Mouse (Mus musculus) kidney, embryonic 16.5 days (tissue): ENCODE measurements around the gene Txndc5. TPM values are rescaled to one million over a fixed set of nuclear protein-coding genes. Genes with fewer than 3 reads are reported as not detected.

Experiments
- ATAC-seq: fragments of 200-750 bp; cut with Nextera tagmentation; 2 replicates; pipeline ENCODE4 v1.8.0; 2017; ENCODE audit warnings: moderate TSS enrichment; ENCODE audit not compliant: low FRiP score, low TSS enrichment
- H3K27ac ChIP-seq: fragments of 300-500 bp; sonication (generic); 2 replicates; pipeline ENCODE4 v1.5.1; 2014; ENCODE audit warnings: low read length
- H3K27me3 ChIP-seq: fragments of 300-500 bp; sonication (generic); 2 replicates; pipeline ENCODE4 v1.6.1; 2014; ENCODE audit warnings: low read length, control low read depth, mixed read lengths; ENCODE audit not compliant: insufficient read depth
- H3K36me3 ChIP-seq: fragments of 300-500 bp; sonication (generic); 2 replicates; pipeline ENCODE4 v1.6.1; 2014; ENCODE audit warnings: low read length, control low read depth, mixed read lengths; ENCODE audit not compliant: insufficient read depth
- H3K4me1 ChIP-seq: fragments of 300-500 bp; sonication (generic); 2 replicates; pipeline ENCODE4 v1.6.1; 2014; ENCODE audit warnings: low read length, control low read depth, mixed read lengths; ENCODE audit not compliant: insufficient read depth
- H3K4me2 ChIP-seq: fragments of 300-500 bp; sonication (generic); replicated peaks from 2 replicates; pipeline ENCODE4 v1.6.1; 2014; ENCODE audit warnings: low read depth, low read length
- H3K4me3 ChIP-seq: fragments of 300-500 bp; sonication (generic); 2 replicates; pipeline ENCODE4 v1.5.1; 2014; ENCODE audit warnings: mild to moderate bottlenecking, low read length
- H3K9ac ChIP-seq: fragments of 300-500 bp; sonication (generic); replicated peaks from 2 replicates; pipeline ENCODE4 v1.6.1; 2014; ENCODE audit warnings: low read length
- H3K9me3 ChIP-seq: fragments of 300-500 bp; sonication (generic); 2 replicates; pipeline ENCODE4 v1.6.1; 2016; ENCODE audit warnings: low read length, control low read depth
- WGBS: fragments of 180-500 bp; shearing (Covaris S2); extraction: QIAGEN DNeasy Blood & Tissue Kit; methylation state at CpG from one replicate; pipeline ENCODE4 v1.1.7; 2014; 5-methylcytosine and 5-hydroxymethylcytosine counted together
- polyA plus RNA-seq: library from polyadenylated mRNA; unstranded; fragments of >200 nt; fragmentation: Nextera tagmentation; extraction: Ambion mirVana; gene quantifications from 2 replicates; pipeline ENCODE4 v1.2.1, GENCODE M21; 2015

Txndc5 gene
- polyA plus RNA-seq, 1 experiment from 2014 or later: 313 TPM

- H3K4me2 ChIP-seq: no peak overlapping the region
- no peaks in the 10 kb centered on the region for H3K27me3 ChIP-seq
- no peak overlapping the region for H3K27ac ChIP-seq
- no peak overlapping the region for H3K9ac ChIP-seq
- 87% methylated on average over 2 of the region's 2 CpGs for WGBS
- peaks cover 69% of the 10 kb centered on the region for H3K36me3 ChIP-seq
- H3K4me1 ChIP-seq: peaks cover 7% of the 10 kb centered on the region; the same call in 1 of the 2 replicates
- no peaks in the 10 kb centered on the region for H3K9me3 ChIP-seq
- 0 out of 2 replicates have a peak, but pooled peaks have one; percentile 51 for ATAC-seq
- H3K4me3 ChIP-seq: no peak overlapping the region
These were observed 13.2 kb downstream of the Txndc5 start for GRCm38 (mm10) chr13:38515431-38515830.

GRCm38 (mm10) chr13:38513921-38514320 is 14.7 kb downstream of the Txndc5 start:
- Histone ChIP-seq H3K36me3 (peaks cover 69% of the 10 kb centered on the region), H3K4me3 (no peak overlapping the region), H3K4me2 (no peak overlapping the region), H3K4me1 (peaks cover 7% of the 10 kb centered on the region; the same call in 1 of the 2 replicates), H3K27me3 (no peaks in the 10 kb centered on the region), H3K9me3 (no peaks in the 10 kb centered on the region), H3K27ac (no peak overlapping the region), H3K9ac (no peak overlapping the region)
- 95% methylated on average over 7 of the region's 7 CpGs for WGBS
- no peak for ATAC-seq

GRCm38 (mm10) chr13:38511979-38512378 is 16.6 kb downstream of the Txndc5 start:
- H3K27me3 ChIP-seq: no peaks in the 10 kb centered on the region
- WGBS: 86% methylated on average over 10 of the region's 10 CpGs

GRCm38 (mm10) chr13:38509681-38510341 is 18.8 kb downstream of the Txndc5 start:
- Histone ChIP-seq H3K27me3 (no peaks in the 10 kb centered on the region), H3K9me3 (no peaks in the 10 kb centered on the region), H3K36me3 (peaks cover 81% of the 10 kb centered on the region), H3K4me2 (no peak overlapping the region), H3K27ac (no peak overlapping the region), H3K4me3 (no peak overlapping the region), H3K9ac (no peak overlapping the region), H3K4me1 (0 out of 2 replicates have a peak, but pooled peaks cover 3% of the 10 kb centered on the region)
- 86% methylated on average over 8 of the region's 8 CpGs for WGBS
- ATAC-seq: no peak

More at GRCm38 (mm10) chr13:38511979-38512378, 16.6 kb downstream of the Txndc5 start:
- Histone ChIP-seq H3K4me1 (peaks cover 7% of the 10 kb centered on the region; the same call in 1 of the 2 replicates), H3K36me3 (peaks cover 70% of the 10 kb centered on the region), H3K9me3 (no peaks in the 10 kb centered on the region), H3K4me2 (no peak overlapping the region), H3K9ac (no peak overlapping the region), H3K27ac (no peak overlapping the region), H3K4me3 (no peak overlapping the region)
- ATAC-seq: no peak

DNA sequence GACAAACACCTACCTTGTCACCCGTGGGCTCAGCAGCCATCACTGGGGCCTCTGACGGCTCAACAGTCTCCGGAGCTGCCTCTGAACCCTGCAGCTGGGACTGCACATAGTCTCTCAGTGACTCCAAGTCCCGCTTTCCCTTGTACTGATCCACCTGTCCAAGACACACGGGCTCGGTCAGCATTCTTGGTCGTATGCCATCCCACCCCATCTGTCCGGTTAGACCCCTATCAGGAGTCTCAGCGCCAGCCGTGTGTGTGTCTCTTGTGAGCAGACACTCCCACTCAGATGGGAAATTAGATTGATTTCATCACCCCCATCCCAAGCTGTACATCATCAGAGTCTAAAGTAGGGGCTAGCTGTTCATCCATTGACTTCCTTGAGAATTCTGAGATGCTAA is 21.7 kb downstream of the Txndc5 start:
- Histone ChIP-seq H3K36me3 (peaks cover 81% of the 10 kb centered on the region), H3K9me3 (no peaks in the 10 kb centered on the region), H3K4me1 (no peaks in the 10 kb centered on the region), H3K9ac (no peak overlapping the region), H3K4me2 (no peak overlapping the region), H3K27me3 (no peaks in the 10 kb centered on the region), H3K27ac (no peak overlapping the region), H3K4me3 (no peak overlapping the region)
- WGBS: 86% methylated on average over 10 of the region's 10 CpGs
- ATAC-seq: no peak

GRCm38 (mm10) chr13:38506320-38506719 is 22.3 kb downstream of the Txndc5 start:
- Histone ChIP-seq H3K36me3 (peaks cover 84% of the 10 kb centered on the region), H3K9me3 (no peaks in the 10 kb centered on the region), H3K4me3 (no peak overlapping the region), H3K27me3 (no peaks in the 10 kb centered on the region), H3K4me1 (no peaks in the 10 kb centered on the region), H3K9ac (no peak overlapping the region), H3K27ac (no peak overlapping the region), H3K4me2 (no peak overlapping the region)
- 84% methylated on average over 8 of the region's 8 CpGs for WGBS
- ATAC-seq: no peak

DNA sequence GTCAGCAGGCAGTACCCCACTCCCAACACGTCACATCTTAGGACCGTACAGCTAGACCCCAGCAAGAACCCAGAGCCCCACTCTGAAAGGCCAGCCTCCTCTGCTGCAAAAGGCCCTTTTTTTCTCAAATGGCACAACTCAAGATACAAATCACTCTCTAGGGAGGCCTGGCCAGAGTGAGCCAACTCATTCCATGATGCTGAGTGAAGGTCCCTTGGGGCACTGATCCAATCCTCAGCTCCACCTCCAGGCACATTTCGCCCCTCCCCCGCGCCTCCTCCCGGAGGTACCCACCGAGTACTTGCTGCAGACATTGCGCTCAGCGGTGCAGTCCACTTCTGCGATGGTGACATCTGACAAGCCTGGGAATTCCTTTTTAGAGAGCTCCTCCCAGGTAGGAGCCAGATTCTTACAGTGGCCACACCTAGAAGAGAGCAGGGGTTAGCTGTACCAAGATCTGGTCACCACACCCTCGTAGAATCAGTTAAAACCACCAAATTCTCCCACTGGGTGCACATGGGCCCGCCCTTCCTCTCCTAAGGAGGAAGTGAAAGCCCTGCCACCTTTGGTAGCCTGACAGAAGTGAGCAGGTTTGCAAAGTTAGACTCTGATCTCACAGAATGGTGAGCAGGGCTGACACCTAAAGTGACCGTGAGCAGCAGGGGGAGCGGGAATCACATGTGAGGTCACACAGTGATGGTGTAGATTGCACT is 25.3 kb downstream of the Txndc5 start:
- Histone ChIP-seq H3K27ac (no peak overlapping the region), H3K9me3 (no peaks in the 10 kb centered on the region), H3K4me3 (no peak overlapping the region), H3K4me1 (no peaks in the 10 kb centered on the region), H3K9ac (no peak overlapping the region), H3K27me3 (no peaks in the 10 kb centered on the region), H3K36me3 (peaks cover 89% of the 10 kb centered on the region), H3K4me2 (no peak overlapping the region)
- no peak for ATAC-seq
- 79% methylated on average over 14 of the region's 14 CpGs for WGBS

- H3K36me3 ChIP-seq: peaks cover 69% of the 10 kb centered on the region
These were observed 27.3 kb downstream of the Txndc5 start for GRCm38 (mm10) chr13:38501314-38501713.

GRCm38 (mm10) chr13:38496715-38497114 is 31.9 kb downstream of the Txndc5 start:
- H3K4me3 ChIP-seq: no peak overlapping the region
- no peaks in the 10 kb centered on the region for H3K27me3 ChIP-seq
- H3K4me2 ChIP-seq: no peak overlapping the region
- H3K4me1 ChIP-seq: no peaks in the 10 kb centered on the region
- H3K36me3 ChIP-seq: peaks cover 28% of the 10 kb centered on the region
- no peak overlapping the region for H3K27ac ChIP-seq
- WGBS: 46% methylated on average over 3 of the region's 3 CpGs
- no peaks in the 10 kb centered on the region for H3K9me3 ChIP-seq
- ATAC-seq: no peak
- no peak overlapping the region for H3K9ac ChIP-seq

More at GRCm38 (mm10) chr13:38501314-38501713, 27.3 kb downstream of the Txndc5 start:
- Histone ChIP-seq H3K27me3 (no peaks in the 10 kb centered on the region), H3K4me1 (no peaks in the 10 kb centered on the region), H3K9ac (no peak overlapping the region), H3K27ac (no peak overlapping the region), H3K4me2 (no peak overlapping the region), H3K9me3 (no peaks in the 10 kb centered on the region), H3K4me3 (no peak overlapping the region)
- ATAC-seq: no peak
- 90% methylated on average over 12 of the region's 12 CpGs for WGBS

DNA sequence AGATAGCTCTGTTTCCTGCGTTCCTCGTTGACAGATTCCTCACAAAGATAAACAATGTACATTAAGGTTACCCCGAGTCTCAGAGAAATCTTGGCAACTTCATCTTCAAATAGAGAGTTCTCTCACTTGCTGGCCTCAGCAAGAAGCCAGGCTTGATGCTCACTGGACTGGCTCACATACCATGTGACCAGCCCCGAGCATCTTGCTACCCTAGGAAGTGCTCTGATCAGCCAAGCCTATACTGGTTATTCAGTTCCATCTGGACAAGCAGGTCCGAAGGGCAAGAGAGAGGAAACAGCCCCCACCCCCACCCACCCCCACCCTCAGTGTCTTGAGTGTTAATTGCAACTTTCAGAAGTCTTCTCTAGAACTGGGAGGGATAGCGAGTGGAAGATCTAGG is 41.9 kb downstream of the Txndc5 start:
- no peaks in the 10 kb centered on the region for H3K36me3 ChIP-seq
- no peak overlapping the region for H3K4me3 ChIP-seq
- no peak overlapping the region for H3K27ac ChIP-seq
- 64% methylated on average over 6 of the region's 6 CpGs for WGBS
- ATAC-seq: no peak
- no peaks in the 10 kb centered on the region for H3K4me1 ChIP-seq
- no peak overlapping the region for H3K4me2 ChIP-seq
- H3K9me3 ChIP-seq: no peaks in the 10 kb centered on the region
- no peaks in the 10 kb centered on the region for H3K27me3 ChIP-seq
- H3K9ac ChIP-seq: no peak overlapping the region
